In the genomic region with DNA sequence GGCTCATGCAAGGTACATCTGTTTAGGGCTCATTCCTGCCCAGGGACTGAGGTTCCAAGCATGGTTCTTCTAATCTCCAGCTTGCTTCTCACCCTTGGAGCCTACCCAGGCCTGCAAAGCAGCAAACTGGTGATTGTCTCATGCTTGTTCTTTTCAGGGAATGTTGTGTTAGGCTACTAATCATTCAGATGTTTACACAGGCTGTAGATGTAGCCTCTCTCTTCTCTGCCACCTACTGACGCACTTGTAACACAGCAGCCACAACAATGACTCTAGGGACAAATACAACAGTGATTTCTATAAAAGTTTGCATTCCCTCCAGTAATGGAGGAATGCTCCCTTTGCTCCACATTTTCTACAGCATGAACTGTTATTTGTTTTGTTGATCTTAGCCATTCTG, we compare ENCODE assay signal across 10 mouse cellular contexts. TPM values are rescaled to one million over a fixed set of nuclear protein-coding genes. Genes with fewer than 3 reads are reported as not detected.
DNase-seq lines count a peak whose midpoint lies in the region; ATAC-seq and TF ChIP-seq lines count a peak whose summit lies in the region.
"Had no signal": no experiment of that assay in that cellular context is flagged by ENCODE, and none has a peak within 500 bp of the region (broad histone marks: within the 10 kb centered on the region; RNA-seq: fewer than 3 reads in every experiment).

No protein-coding gene starts in this region.

- no peaks in the 10 kb centered on the region; the same call in 1 of the 2 replicates for H3K4me1 ChIP-seq in heart, postnatal 0 days (ENCODE audit: control insufficient read depth, insufficient read depth)
- H3K4me1 ChIP-seq in heart, embryonic 12.5 days (replicated peaks), result peaks cover 5% of the 10 kb centered on the region

- no peak overlapping the region for H3K27ac ChIP-seq in heart, postnatal 0 days (ENCODE audit: low read depth)
- H3K27ac ChIP-seq in heart, embryonic 12.5 days (ENCODE audit: poor library complexity, severe bottlenecking), result no peak overlapping the region

- H3K9ac ChIP-seq in heart, postnatal 0 days (replicated peaks; ENCODE audit: low read depth, low read length), result no peak overlapping the region
- no peak overlapping the region for H3K9ac ChIP-seq in heart, embryonic 12.5 days

- H3K9me3 ChIP-seq in heart, postnatal 0 days (replicated peaks; ENCODE audit: control insufficient read depth, low read length), result no peaks in the 10 kb centered on the region
- H3K9me3 ChIP-seq in heart, embryonic 12.5 days (replicated peaks), result no peaks in the 10 kb centered on the region

- H3K36me3 ChIP-seq in heart, postnatal 0 days (replicated peaks; ENCODE audit: control insufficient read depth, insufficient read depth, low read length), result no peaks in the 10 kb centered on the region
- H3K36me3 ChIP-seq in heart, embryonic 12.5 days, result no peaks in the 10 kb centered on the region

- H3K27me3 ChIP-seq in heart, postnatal 0 days (ENCODE audit: control insufficient read depth, insufficient read depth, low read length), result no peaks in the 10 kb centered on the region
- H3K27me3 ChIP-seq in heart, embryonic 12.5 days (replicated peaks), result no peaks in the 10 kb centered on the region

- peak; percentile 71 for TF ChIP-seq CTCF in heart, postnatal 0 days (IDR thresholded peaks at IDR 0.05; ENCODE audit: low read depth)

- H3K4me2 ChIP-seq in heart, postnatal 0 days (ENCODE audit: low read depth, low read length), result no peak overlapping the region
- H3K4me2 ChIP-seq in heart, embryonic 12.5 days, result no peak overlapping the region

- no peak overlapping the region for H3K4me3 ChIP-seq in heart, postnatal 0 days (ENCODE audit: low read depth, low read length)
- no peak overlapping the region for H3K4me3 ChIP-seq in heart, embryonic 12.5 days

- WGBS in heart, postnatal 0 days, result 19% methylated on average over 1 of the region's 1 CpGs
- 23% methylated on average over 1 of the region's 1 CpGs for WGBS in heart, embryonic 12.5 days

- peak; percentile 57 for DNase-seq in heart, postnatal 0 days (ENCODE audit: low spot score)
- DNase-seq in 416B (ENCODE audit: low read depth), result peak; percentile 51
- peak; percentile 39 for DNase-seq in NIH3T3 (ENCODE audit: low read depth)
- DNase-seq in adrenal gland, postnatal 14 days, result no peak
- DNase-seq in right cerebral cortex, postnatal 14 days, result no peak
- DNase-seq in layer of hippocampus, adult 18-20 months (ENCODE audit: low spot score in 2 of 2), result no peak
- DNase-seq: cerebellum, postnatal 14 days; layer of hippocampus, adult 9-11 months had no signal

- peak; percentile 57 for ATAC-seq in heart, postnatal 0 days (ENCODE audit: insufficient read depth, low read depth)
- no peak for ATAC-seq in heart, embryonic 12.5 days (ENCODE audit: insufficient number of reproducible peaks, low FRiP score)
- ATAC-seq in inflammation-experienced regulatory T-cells, adult 6 months, result peak; percentile 84

- no peak for TF ChIP-seq EP300 in heart, postnatal 0 days (IDR thresholded peaks at IDR 0.05; ENCODE audit: low read depth)

RNA-seq across cellular contexts. Expression of gene Olfr172, which starts 11.7 kb away (rescaled TPM):
- not detected in 2 replicates for total RNA-seq in heart, postnatal 0 days (2014; rRNA removed; ENCODE audit: low replicate concordance)
- polyA plus RNA-seq in heart, postnatal 0 days (2015; fragmentation: Nextera tagmentation; extraction: Ambion mirVana), result not detected in 2 replicates
- not detected in 2 replicates for polyA plus RNA-seq in heart, embryonic 12.5 days (2016; fragmentation: Nextera tagmentation; extraction: Ambion mirVana)
- polyA plus RNA-seq in inflammation-experienced regulatory T-cells, adult 6 months (2017; shearing (Covaris generic)), result under 1 TPM in 1 of 3 experiments, not detected in 2; 0.24 TPM
- total RNA-seq in adrenal gland, postnatal 14 days (2021), result not detected in 2 replicates
- not detected for total RNA-seq in layer of hippocampus, adult 18-20 months (2021)

RNA-seq across cellular contexts. Expression of gene Cldnd1, which starts 23.6 kb away (rescaled TPM):
- 24.0 and 43.9 TPM in 2 replicates for total RNA-seq in heart, postnatal 0 days (2014; rRNA removed; ENCODE audit: low replicate concordance)
- 72.0 and 72.8 TPM in 2 replicates for polyA plus RNA-seq in heart, postnatal 0 days (2015; fragmentation: Nextera tagmentation; extraction: Ambion mirVana)
- 111 and 112 TPM in 2 replicates for polyA plus RNA-seq in heart, embryonic 12.5 days (2016; fragmentation: Nextera tagmentation; extraction: Ambion mirVana)
- polyA plus RNA-seq in inflammation-experienced regulatory T-cells, adult 6 months (2017; shearing (Covaris generic)), result 100 to 1,000 TPM; 231 to 337 (median 232) TPM
- 68.9 and 82.2 TPM in 2 replicates for total RNA-seq in adrenal gland, postnatal 14 days (2021)
- total RNA-seq in layer of hippocampus, adult 18-20 months (2021), result 100 to 1,000 TPM in 1 of 2 experiments, 10 to 100 TPM in 1; 95.5 to 101 TPM

RNA-seq across cellular contexts. Expression of gene Gpr15, which starts 32.4 kb away (rescaled TPM):
- not detected in 2 replicates for total RNA-seq in heart, postnatal 0 days (2014; rRNA removed; ENCODE audit: low replicate concordance)
- 0.10 TPM in 1 of 2 replicates, not detected in the other for polyA plus RNA-seq in heart, postnatal 0 days (2015; fragmentation: Nextera tagmentation; extraction: Ambion mirVana)
- polyA plus RNA-seq in heart, embryonic 12.5 days (2016; fragmentation: Nextera tagmentation; extraction: Ambion mirVana), result not detected in 2 replicates
- 10 to 100 TPM; 25.1 to 29.8 (median 28.5) TPM for polyA plus RNA-seq in inflammation-experienced regulatory T-cells, adult 6 months (2017; shearing (Covaris generic))
- total RNA-seq in adrenal gland, postnatal 14 days (2021), result not detected in 2 replicates
- not detected for total RNA-seq in layer of hippocampus, adult 18-20 months (2021)

RNA-seq across cellular contexts. Expression of gene Olfr173, which starts 48.8 kb away (rescaled TPM):
- total RNA-seq in heart, postnatal 0 days (2014; rRNA removed; ENCODE audit: low replicate concordance), result not detected in 2 replicates
- polyA plus RNA-seq in heart, postnatal 0 days (2015; fragmentation: Nextera tagmentation; extraction: Ambion mirVana), result not detected in 2 replicates
- not detected in 2 replicates for polyA plus RNA-seq in heart, embryonic 12.5 days (2016; fragmentation: Nextera tagmentation; extraction: Ambion mirVana)
- polyA plus RNA-seq in inflammation-experienced regulatory T-cells, adult 6 months (2017; shearing (Covaris generic)), result 1 to 10 TPM in 2 of 3 experiments, under 1 TPM in 1; 0.98 to 2.2 (median 2.0) TPM
- not detected in 2 replicates for total RNA-seq in adrenal gland, postnatal 14 days (2021)
- total RNA-seq in layer of hippocampus, adult 18-20 months (2021), result not detected

Comparison
In these comparisons a context has a peak if more than half of its experiments do, and no peak if none do; other contexts are left out.
1. DNase-seq: peak in heart, postnatal 0 days (single experiment), 416B (single experiment) and NIH3T3 (single experiment); none in adrenal gland, postnatal 14 days (single experiment), right cerebral cortex, postnatal 14 days (single experiment) and layer of hippocampus, adult 18-20 months (0 of 2).